8 mouse cellular contexts compared by ENCODE assay signal in genomic region chr10:39612989-39613831, GRCm38 (mm10). TPM values are rescaled to one million over a fixed set of nuclear protein-coding genes. Genes with fewer than 3 reads are reported as not detected.
DNase-seq lines count a peak whose midpoint lies in the region; ATAC-seq lines count a peak whose summit lies in the region.

No protein-coding gene starts in this region.

- H3K9me3 ChIP-seq in embryonic facial prominence, embryonic 13.5 days = no peaks in the 10 kb centered on the region
- peaks cover 6% of the 10 kb centered on the region for H3K9me3 ChIP-seq in heart, embryonic 13.5 days
- H3K9me3 ChIP-seq in kidney, embryonic 16.5 days (ENCODE audit: low read length) = no peaks in the 10 kb centered on the region

- peak overlapping the region; percentile 41 for H3K4me3 ChIP-seq in embryonic facial prominence, embryonic 13.5 days
- peak overlapping the region; percentile 63 for H3K4me3 ChIP-seq in heart, embryonic 13.5 days
- peak overlapping the region; percentile 51 for H3K4me3 ChIP-seq in kidney, embryonic 16.5 days (ENCODE audit: low read length)
- H3K4me3 ChIP-seq in macrophage (ENCODE audit: inconsistent target) = peak overlapping the region; percentile 54

- 0 out of 2 replicates have a peak, but pooled peaks cover 3% of the 10 kb centered on the region for H3K36me3 ChIP-seq in embryonic facial prominence, embryonic 13.5 days
- H3K36me3 ChIP-seq in heart, embryonic 13.5 days = peaks cover 15% of the 10 kb centered on the region
- H3K36me3 ChIP-seq in kidney, embryonic 16.5 days (ENCODE audit: insufficient read depth, low read length) = 0 out of 2 replicates have a peak, but pooled peaks cover 3% of the 10 kb centered on the region
- no peaks in the 10 kb centered on the region for H3K36me3 ChIP-seq in macrophage (ENCODE audit: inconsistent target)

- H3K79me2 ChIP-seq in macrophage (ENCODE audit: inconsistent target) = no peaks in the 10 kb centered on the region

- peak overlapping the region; percentile 72 for H3K9ac ChIP-seq in embryonic facial prominence, embryonic 13.5 days
- peak overlapping the region; percentile 87 for H3K9ac ChIP-seq in heart, embryonic 13.5 days
- H3K9ac ChIP-seq in kidney, embryonic 16.5 days (replicated peaks; ENCODE audit: low read length) = peak overlapping the region; percentile 76

- WGBS in embryonic facial prominence, embryonic 13.5 days = 5% methylated on average over 26 of the region's 26 CpGs
- WGBS in heart, embryonic 13.5 days = 3% methylated on average over 26 of the region's 26 CpGs
- under 1% methylated on average over 26 of the region's 26 CpGs for WGBS in kidney, embryonic 16.5 days
- WGBS in macrophage (ENCODE audit: missing documents) = 9% methylated on average over 26 of the region's 26 CpGs

- H3K27me3 ChIP-seq in embryonic facial prominence, embryonic 13.5 days = no peaks in the 10 kb centered on the region
- H3K27me3 ChIP-seq in heart, embryonic 13.5 days (replicated peaks) = no peaks in the 10 kb centered on the region
- H3K27me3 ChIP-seq in kidney, embryonic 16.5 days (ENCODE audit: insufficient read depth, low read length) = no peaks in the 10 kb centered on the region

- H3K4me2 ChIP-seq in embryonic facial prominence, embryonic 13.5 days = peak overlapping the region; percentile 62
- peak overlapping the region; percentile 79 for H3K4me2 ChIP-seq in heart, embryonic 13.5 days
- H3K4me2 ChIP-seq in kidney, embryonic 16.5 days (replicated peaks; ENCODE audit: low read depth, low read length) = peak overlapping the region; percentile 60

- peak; percentile 83 to 85 for DNase-seq in B cell, adult 2 months
- DNase-seq in adrenal gland, postnatal 14 days = peak; percentile 86
- DNase-seq in retina, postnatal 1 day = peak; percentile 69
- no peak for DNase-seq in right cerebral cortex, postnatal 25 days

- peak; percentile 60 for ATAC-seq in embryonic facial prominence, embryonic 13.5 days (ENCODE audit: insufficient number of reproducible peaks, insufficient read depth, low FRiP score, low TSS enrichment, low read depth)
- peak; percentile 41; the same call in 1 of the 2 replicates for ATAC-seq in heart, embryonic 13.5 days (ENCODE audit: extremely low read depth, insufficient number of reproducible peaks, low FRiP score, low TSS enrichment)
- peak; percentile 91 for ATAC-seq in kidney, embryonic 16.5 days (ENCODE audit: low FRiP score, low TSS enrichment)

- peak overlapping the region; percentile 96 for H3K27ac ChIP-seq in embryonic facial prominence, embryonic 13.5 days
- H3K27ac ChIP-seq in heart, embryonic 13.5 days (replicated peaks) = peak overlapping the region; percentile 96
- H3K27ac ChIP-seq in kidney, embryonic 16.5 days (ENCODE audit: low read length) = peak overlapping the region; percentile 98
- peak overlapping the region; percentile 33; the same call in 1 of the 2 replicates for H3K27ac ChIP-seq in macrophage

- H3K4me1 ChIP-seq in embryonic facial prominence, embryonic 13.5 days = peaks cover 51% of the 10 kb centered on the region
- peaks cover 46% of the 10 kb centered on the region for H3K4me1 ChIP-seq in heart, embryonic 13.5 days
- H3K4me1 ChIP-seq in kidney, embryonic 16.5 days (ENCODE audit: insufficient read depth, low read length) = peaks cover 29% of the 10 kb centered on the region

RNA-seq across cellular contexts. Expression of gene Traf3ip2, which starts 0.5 kb away (rescaled TPM):
- 14.6 and 21.9 TPM in 2 replicates for total RNA-seq in adrenal gland, postnatal 14 days (2021)
- polyA plus RNA-seq in embryonic facial prominence, embryonic 13.5 days (2015; fragmentation: Nextera tagmentation; extraction: Ambion mirVana) = 15.8 and 18.1 TPM in 2 replicates
- polyA plus RNA-seq in heart, embryonic 13.5 days (2015; fragmentation: Nextera tagmentation; extraction: Ambion mirVana) = 10.1 and 10.3 TPM in 2 replicates
- 18.4 and 18.9 TPM in 2 replicates for polyA plus RNA-seq in kidney, embryonic 16.5 days (2015; fragmentation: Nextera tagmentation; extraction: Ambion mirVana)
- 10 to 100 TPM in 14 of 26 experiments, 1 to 10 TPM in 12; 1.5 to 46.8 (median 11.0) TPM for total RNA-seq in macrophage (2018; cell fraction: chromatin; rRNA removed)
- total RNA-seq in macrophage (2018; cell fraction: cytosol; rRNA removed) = 1 to 10 TPM; 1.5 to 4.8 (median 2.6) TPM
- total RNA-seq in macrophage (2018; cell fraction: nucleus; rRNA removed) = 10 to 100 TPM in 2 of 26 experiments, 1 to 10 TPM in 24; 1.8 to 30.1 (median 5.0) TPM
- polyA plus RNA-seq in macrophage (2018) = 1.3 to 3.2 TPM (median 3.2 TPM) in 3 replicates

Comparison
In these comparisons a context has a peak if more than half of its experiments do, and no peak if none do; other contexts are left out.
1. ATAC-seq: peak in every context shown above with its lines; median percentile 91 in kidney, embryonic 16.5 days; 60 in embryonic facial prominence, embryonic 13.5 days; 41 in heart, embryonic 13.5 days.
2. H3K27ac ChIP-seq: peak in every context shown above with its lines; median percentile 98 in kidney, embryonic 16.5 days; 96 in embryonic facial prominence, embryonic 13.5 days; 96 in heart, embryonic 13.5 days; 33 in macrophage.